Mouse (Mus musculus): ENCODE data around the gene Tspan32. TPM values are rescaled to one million over a fixed set of nuclear protein-coding genes. Genes with fewer than 3 reads are reported as not detected.

Tspan32 gene
- polyA plus RNA-seq, 1 experiment from 2014 or later = 0.28 TPM

DNA sequence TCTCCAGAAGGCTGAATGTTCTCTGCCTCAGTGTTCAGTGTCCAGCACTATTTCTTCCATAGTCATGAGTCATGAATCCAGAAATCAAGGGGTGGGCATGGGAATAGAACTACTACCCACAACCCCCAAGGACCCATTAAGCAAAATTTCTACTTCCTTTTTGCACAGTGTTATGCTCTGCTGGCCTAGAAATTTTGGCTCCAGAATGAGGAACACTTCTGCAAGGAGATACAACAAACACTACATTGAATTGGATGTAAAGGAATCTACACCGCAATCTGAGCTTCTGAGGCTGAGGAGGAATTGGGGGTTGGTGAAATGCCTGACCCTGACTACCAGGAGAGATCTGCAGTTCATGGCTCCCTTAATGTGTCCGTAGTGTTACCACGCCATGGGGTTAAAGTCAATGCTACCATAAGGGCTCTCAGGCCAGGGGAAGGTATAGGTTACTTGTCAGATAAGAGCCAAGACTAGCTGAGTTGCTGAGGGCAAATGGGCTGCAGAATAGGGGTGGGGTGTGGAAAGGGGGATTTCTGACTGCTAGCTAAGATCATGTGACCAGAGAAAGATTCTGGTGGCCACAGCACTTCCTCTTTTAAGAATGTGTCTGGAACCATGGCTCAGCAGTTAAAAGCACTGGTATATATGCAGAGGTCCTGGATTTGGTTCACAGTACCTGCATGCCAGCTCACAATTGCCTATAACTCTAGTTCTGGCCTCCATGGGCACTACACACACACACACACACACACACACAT is 33.5 kb downstream of the Tspan32 start:
- no peak overlapping the region for H3K4me2 ChIP-seq (ENCODE audit: low read length)
- no peak for ATAC-seq
- no peak overlapping the region for H3K27ac ChIP-seq (ENCODE audit: low read depth, low read length)
- WGBS = 96% methylated on average over 3 of the region's 3 CpGs
- H3K4me1 ChIP-seq (ENCODE audit: control insufficient read depth, insufficient read depth, low read depth, low read length) = no peaks in the 10 kb centered on the region
- H3K9ac ChIP-seq (ENCODE audit: low read depth, low read length) = no peak overlapping the region
- no peaks in the 10 kb centered on the region for H3K9me3 ChIP-seq (ENCODE audit: control insufficient read depth, low read length)
- peaks cover 12% of the 10 kb centered on the region for H3K36me3 ChIP-seq (ENCODE audit: control insufficient read depth, insufficient read depth, low read length)
- H3K27me3 ChIP-seq (replicated peaks; ENCODE audit: control insufficient read depth, insufficient read depth, low read length) = no peaks in the 10 kb centered on the region
- no peak overlapping the region for H3K4me3 ChIP-seq (ENCODE audit: low read length)

DNA sequence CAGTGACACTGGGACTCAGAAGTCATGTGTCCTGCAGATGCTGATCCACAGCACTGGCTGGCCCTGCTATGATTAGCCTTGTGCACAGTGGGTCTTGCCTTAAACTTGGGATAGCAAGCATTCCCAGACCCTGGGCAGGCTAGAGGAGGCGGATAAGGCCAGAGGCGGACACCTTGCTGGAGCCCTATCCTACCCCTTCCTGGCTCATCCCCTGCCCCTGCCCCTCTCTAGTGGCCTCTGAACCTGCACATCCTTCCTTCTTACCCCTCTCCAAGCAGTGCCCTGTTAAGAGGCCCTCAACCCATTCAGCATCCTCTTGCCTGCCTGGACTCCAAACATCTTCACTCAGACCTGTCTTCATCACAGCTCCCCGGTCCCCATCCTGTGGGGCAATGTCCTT is 35.7 kb downstream of the Tspan32 start:
- no peak for ATAC-seq
- Histone ChIP-seq H3K9me3 (ENCODE audit: control insufficient read depth, low read length) (no peaks in the 10 kb centered on the region), H3K9ac (ENCODE audit: low read depth, low read length) (no peak overlapping the region), H3K36me3 (ENCODE audit: control insufficient read depth, insufficient read depth, low read length) (0 out of 2 replicates have a peak, but pooled peaks cover 2% of the 10 kb centered on the region), H3K4me2 (ENCODE audit: low read length) (no peak overlapping the region), H3K27me3 (replicated peaks; ENCODE audit: control insufficient read depth, insufficient read depth, low read length) (no peaks in the 10 kb centered on the region), H3K4me3 (ENCODE audit: low read length) (no peak overlapping the region), H3K4me1 (ENCODE audit: control insufficient read depth, insufficient read depth, low read depth, low read length) (no peaks in the 10 kb centered on the region), H3K27ac (ENCODE audit: low read depth, low read length) (no peak overlapping the region)
- 99% methylated on average over 3 of the region's 3 CpGs for WGBS

DNA sequence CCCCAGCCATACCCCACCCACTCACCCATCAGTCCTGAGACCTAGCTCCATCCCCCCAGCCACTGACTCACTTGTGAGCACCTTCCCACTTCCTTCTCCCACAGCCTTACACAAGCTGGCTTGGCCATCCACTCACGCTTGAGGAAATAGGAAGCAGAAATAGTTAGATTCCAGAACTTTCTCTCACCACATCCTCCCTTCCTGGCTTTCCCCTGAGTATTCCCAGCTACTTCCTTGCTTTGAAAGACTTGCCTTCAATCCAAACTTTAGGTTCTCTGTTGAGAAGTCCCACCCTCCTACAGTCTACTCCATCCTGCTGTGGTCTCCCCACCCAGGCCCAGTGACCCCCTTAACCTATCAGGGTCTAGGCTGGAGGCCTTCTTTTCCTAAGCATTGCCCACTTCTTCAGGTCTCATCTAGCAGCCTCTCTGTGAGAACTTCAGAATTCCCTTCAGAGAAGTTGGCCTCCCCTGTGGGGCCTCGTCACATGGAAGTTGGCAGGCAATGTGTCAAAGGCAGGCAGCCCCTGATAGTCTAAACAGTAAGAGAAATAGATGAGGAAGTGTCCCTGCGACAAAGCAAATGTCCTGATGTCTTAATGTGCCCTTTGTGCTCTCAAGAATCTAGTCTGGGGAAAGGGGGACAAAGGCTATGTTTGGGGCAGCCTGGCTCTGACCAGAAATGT is 36.4 kb downstream of the Tspan32 start:
- no peak for ATAC-seq
- no peak overlapping the region for H3K4me2 ChIP-seq (ENCODE audit: low read length)
- no peak overlapping the region for H3K27ac ChIP-seq (ENCODE audit: low read depth, low read length)
- 0 out of 2 replicates have a peak, but pooled peaks cover 2% of the 10 kb centered on the region for H3K36me3 ChIP-seq (ENCODE audit: control insufficient read depth, insufficient read depth, low read length)
- no peaks in the 10 kb centered on the region for H3K9me3 ChIP-seq (ENCODE audit: control insufficient read depth, low read length)
- no peak overlapping the region for H3K9ac ChIP-seq (ENCODE audit: low read depth, low read length)
- H3K4me1 ChIP-seq (ENCODE audit: control insufficient read depth, insufficient read depth, low read depth, low read length) = no peaks in the 10 kb centered on the region
- H3K27me3 ChIP-seq (replicated peaks; ENCODE audit: control insufficient read depth, insufficient read depth, low read length) = no peaks in the 10 kb centered on the region
- WGBS = 82% methylated on average over 3 of the region's 3 CpGs
- H3K4me3 ChIP-seq (ENCODE audit: low read length) = no peak overlapping the region

DNA sequence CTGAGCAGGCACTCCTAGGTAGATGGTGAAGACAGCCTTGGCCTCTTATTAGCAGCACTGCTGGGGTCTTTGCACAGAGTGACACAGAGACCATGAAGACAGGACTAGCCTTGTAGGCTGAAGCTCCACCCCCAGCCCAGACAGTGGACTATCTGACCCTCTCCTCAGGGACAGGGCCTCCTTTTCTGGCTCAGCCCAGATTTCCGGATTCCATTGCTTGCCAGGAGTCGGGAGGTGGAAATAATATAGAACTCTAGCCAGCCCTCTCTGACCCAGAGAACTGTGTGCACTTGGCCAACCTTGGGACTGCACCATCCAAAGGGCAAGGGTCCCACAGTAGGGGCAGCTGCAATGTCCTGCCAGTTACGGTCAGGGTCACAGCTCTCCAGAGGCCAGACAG is 37.2 kb downstream of the Tspan32 start:
- no peak overlapping the region for H3K27ac ChIP-seq (ENCODE audit: low read depth, low read length)
- H3K4me3 ChIP-seq (ENCODE audit: low read length) = no peak overlapping the region
- no peaks in the 10 kb centered on the region for H3K27me3 ChIP-seq (replicated peaks; ENCODE audit: control insufficient read depth, insufficient read depth, low read length)
- no peak overlapping the region for H3K9ac ChIP-seq (ENCODE audit: low read depth, low read length)
- H3K36me3 ChIP-seq (ENCODE audit: control insufficient read depth, insufficient read depth, low read length) = no peaks in the 10 kb centered on the region
- 78% methylated on average over 3 of the region's 3 CpGs for WGBS
- H3K9me3 ChIP-seq (ENCODE audit: control insufficient read depth, low read length) = no peaks in the 10 kb centered on the region
- no peaks in the 10 kb centered on the region for H3K4me1 ChIP-seq (ENCODE audit: control insufficient read depth, insufficient read depth, low read depth, low read length)
- ATAC-seq = no peak
- no peak overlapping the region for H3K4me2 ChIP-seq (ENCODE audit: low read length)

DNA sequence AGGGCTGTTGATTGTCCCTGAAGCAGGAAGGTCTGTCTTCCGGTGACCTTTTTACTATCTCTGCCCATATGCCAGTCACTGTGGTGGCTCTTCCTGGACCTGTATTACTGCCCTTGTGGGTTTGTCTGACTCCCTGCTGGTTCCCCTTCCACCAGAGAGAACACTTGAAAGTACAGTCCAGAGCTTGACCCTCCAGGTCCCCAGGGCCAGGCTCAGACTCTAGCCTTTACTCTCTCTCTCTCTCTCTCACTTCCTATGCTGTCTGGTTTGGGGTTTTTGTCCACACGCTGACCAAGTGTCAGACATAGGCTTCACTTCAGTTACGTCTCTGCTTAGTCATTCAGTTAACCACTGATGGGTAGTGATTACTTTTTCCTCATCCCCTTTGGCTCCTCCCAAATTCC is 38.1 kb downstream of the Tspan32 start:
- Histone ChIP-seq H3K4me2 (ENCODE audit: low read length) (no peak overlapping the region), H3K9me3 (ENCODE audit: control insufficient read depth, low read length) (no peaks in the 10 kb centered on the region), H3K27ac (ENCODE audit: low read depth, low read length) (no peak overlapping the region), H3K4me1 (ENCODE audit: control insufficient read depth, insufficient read depth, low read depth, low read length) (no peaks in the 10 kb centered on the region), H3K27me3 (replicated peaks; ENCODE audit: control insufficient read depth, insufficient read depth, low read length) (no peaks in the 10 kb centered on the region), H3K36me3 (ENCODE audit: control insufficient read depth, insufficient read depth, low read length) (no peaks in the 10 kb centered on the region), H3K9ac (ENCODE audit: low read depth, low read length) (no peak overlapping the region), H3K4me3 (ENCODE audit: low read length) (no peak overlapping the region)
- ATAC-seq = no peak
- WGBS = 89% methylated on average over 3 of the region's 3 CpGs

DNA sequence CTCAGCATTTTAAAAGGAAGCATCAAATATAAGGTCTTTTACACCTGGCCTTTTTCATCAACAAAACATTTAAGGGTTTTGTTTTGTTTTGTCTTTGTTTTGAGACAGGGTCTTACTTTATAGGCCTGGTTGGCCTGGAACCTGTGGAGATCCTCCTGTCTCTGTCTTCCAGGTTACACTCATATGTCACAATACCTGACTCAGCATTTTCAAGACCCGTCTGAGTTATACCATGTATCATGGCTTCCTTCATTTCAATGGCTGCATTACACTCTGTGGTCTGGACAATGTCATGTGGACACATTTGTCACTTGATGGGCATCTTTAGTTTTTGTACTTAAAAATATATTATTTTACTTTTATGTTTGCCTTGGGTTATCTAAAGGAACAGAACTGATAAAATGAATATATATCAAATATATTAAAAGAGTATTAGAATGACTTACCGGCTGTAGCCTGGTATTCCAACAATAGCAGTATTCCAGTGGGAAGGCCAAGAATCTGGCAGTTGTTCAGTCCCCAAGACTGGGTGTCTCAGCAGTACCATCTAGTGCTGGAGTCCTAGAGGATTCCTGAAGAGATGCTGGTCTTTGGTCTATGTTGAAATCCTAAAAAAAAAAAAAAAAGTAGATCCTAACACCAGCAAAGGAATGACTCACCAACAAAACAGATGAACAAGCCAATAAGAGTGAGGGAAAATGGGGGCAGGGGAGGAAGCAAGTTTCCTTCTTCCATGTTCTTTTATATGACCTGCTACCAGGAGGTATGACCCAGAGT is 39.4 kb downstream of the Tspan32 start:
- Histone ChIP-seq H3K9ac (ENCODE audit: low read depth, low read length) (no peak overlapping the region), H3K27me3 (replicated peaks; ENCODE audit: control insufficient read depth, insufficient read depth, low read length) (no peaks in the 10 kb centered on the region), H3K4me1 (ENCODE audit: control insufficient read depth, insufficient read depth, low read depth, low read length) (no peaks in the 10 kb centered on the region), H3K4me3 (ENCODE audit: low read length) (no peak overlapping the region), H3K36me3 (ENCODE audit: control insufficient read depth, insufficient read depth, low read length) (no peaks in the 10 kb centered on the region), H3K27ac (ENCODE audit: low read depth, low read length) (no peak overlapping the region), H3K4me2 (ENCODE audit: low read length) (no peak overlapping the region), H3K9me3 (ENCODE audit: control insufficient read depth, low read length) (no peaks in the 10 kb centered on the region)
- 94% methylated on average over 2 of the region's 2 CpGs for WGBS
- no peak for ATAC-seq

DNA sequence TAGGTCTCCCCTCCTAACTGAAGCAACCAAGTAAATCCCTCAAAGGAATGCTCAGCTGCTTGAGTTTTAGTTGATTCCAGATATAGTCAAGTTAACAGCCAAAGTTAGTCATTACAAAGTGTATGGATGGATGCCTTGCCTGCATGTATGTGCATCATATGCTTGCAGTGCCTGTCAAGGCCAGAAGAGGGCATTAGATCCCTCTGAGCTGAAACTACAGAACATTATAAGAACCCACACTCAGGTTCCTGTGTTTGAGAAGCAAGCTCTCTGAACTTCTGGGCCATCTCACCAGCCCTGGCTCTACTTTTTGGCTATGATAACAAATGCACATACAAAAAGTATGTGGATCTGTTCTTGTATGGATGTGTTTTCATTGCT is 40.0 kb downstream of the Tspan32 start:
- H3K9ac ChIP-seq (ENCODE audit: low read depth, low read length) = no peak overlapping the region
- H3K27ac ChIP-seq (ENCODE audit: low read depth, low read length) = no peak overlapping the region
- H3K4me1 ChIP-seq (ENCODE audit: control insufficient read depth, insufficient read depth, low read depth, low read length) = no peaks in the 10 kb centered on the region
- no peaks in the 10 kb centered on the region for H3K27me3 ChIP-seq (replicated peaks; ENCODE audit: control insufficient read depth, insufficient read depth, low read length)
- H3K9me3 ChIP-seq (ENCODE audit: control insufficient read depth, low read length) = no peaks in the 10 kb centered on the region
- H3K4me3 ChIP-seq (ENCODE audit: low read length) = no peak overlapping the region
- H3K4me2 ChIP-seq (ENCODE audit: low read length) = no peak overlapping the region
- ATAC-seq = no peak
- H3K36me3 ChIP-seq (ENCODE audit: control insufficient read depth, insufficient read depth, low read length) = no peaks in the 10 kb centered on the region

DNA sequence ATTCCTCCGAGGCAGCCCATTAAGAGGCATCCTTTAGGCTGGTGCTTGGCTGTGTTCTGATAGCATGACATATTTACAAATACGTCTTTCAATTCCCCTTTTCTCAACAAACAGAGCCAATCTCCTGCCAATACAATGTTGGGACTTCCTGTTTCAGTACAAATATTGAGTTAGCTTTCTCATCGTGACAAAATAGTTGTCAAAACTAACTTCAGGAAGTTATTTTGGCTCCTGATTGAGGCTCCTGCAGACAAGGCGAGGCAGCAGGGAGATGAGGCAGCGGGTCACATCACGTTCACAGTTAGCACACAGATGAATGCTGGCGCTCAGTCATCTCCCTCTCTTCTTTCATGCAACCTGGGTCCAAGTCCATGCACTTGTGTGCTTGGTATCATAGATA is 41.5 kb downstream of the Tspan32 start:
- H3K27me3 ChIP-seq (replicated peaks; ENCODE audit: control insufficient read depth, insufficient read depth, low read length) = no peaks in the 10 kb centered on the region
- no peaks in the 10 kb centered on the region for H3K36me3 ChIP-seq (ENCODE audit: control insufficient read depth, insufficient read depth, low read length)
- WGBS = 80% methylated on average over 7 of the region's 7 CpGs
- H3K4me2 ChIP-seq (ENCODE audit: low read length) = no peak overlapping the region
- H3K9ac ChIP-seq (ENCODE audit: low read depth, low read length) = no peak overlapping the region
- no peaks in the 10 kb centered on the region for H3K4me1 ChIP-seq (ENCODE audit: control insufficient read depth, insufficient read depth, low read depth, low read length)
- no peaks in the 10 kb centered on the region for H3K9me3 ChIP-seq (ENCODE audit: control insufficient read depth, low read length)
- no peak overlapping the region for H3K4me3 ChIP-seq (ENCODE audit: low read length)
- ATAC-seq = no peak
- H3K27ac ChIP-seq (ENCODE audit: low read depth, low read length) = no peak overlapping the region

DNA sequence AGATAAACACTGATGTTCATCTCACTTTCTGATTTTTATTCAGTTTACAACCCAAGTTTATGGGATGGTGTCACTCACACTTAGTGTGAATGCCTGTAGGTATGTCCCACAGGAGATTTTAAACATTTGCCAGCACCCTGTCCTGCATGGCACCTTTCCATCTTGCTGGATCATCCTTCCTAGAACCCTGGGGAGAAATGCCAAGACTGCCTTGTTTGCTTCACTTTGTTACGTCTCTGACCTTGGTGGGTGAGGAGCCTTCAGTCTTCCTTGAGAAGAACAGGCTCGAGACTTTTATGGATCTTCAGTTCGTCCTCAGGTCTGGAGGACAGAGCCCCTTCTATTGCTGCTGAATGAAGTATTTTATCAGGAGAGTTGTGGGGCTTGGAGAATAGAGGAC is 44.5 kb downstream of the Tspan32 start:
- Histone ChIP-seq H3K27ac (ENCODE audit: low read depth, low read length) (no peak overlapping the region), H3K4me1 (ENCODE audit: control insufficient read depth, insufficient read depth, low read depth, low read length) (peaks cover 12% of the 10 kb centered on the region), H3K9me3 (ENCODE audit: control insufficient read depth, low read length) (no peaks in the 10 kb centered on the region), H3K36me3 (ENCODE audit: control insufficient read depth, insufficient read depth, low read length) (no peaks in the 10 kb centered on the region), H3K9ac (ENCODE audit: low read depth, low read length) (no peak overlapping the region), H3K4me2 (ENCODE audit: low read length) (no peak overlapping the region), H3K27me3 (replicated peaks; ENCODE audit: control insufficient read depth, insufficient read depth, low read length) (no peaks in the 10 kb centered on the region), H3K4me3 (ENCODE audit: low read length) (no peak overlapping the region)
- 81% methylated on average over 3 of the region's 3 CpGs for WGBS
- ATAC-seq = no peak

All from hindbrain, embryonic 16.5 days (tissue).